Mouse (Mus musculus) skeletal muscle tissue, adult 2 months (tissue): ENCODE results near the gene Rwdd2a.
"Not testable (repeated sequence)": the region's sequence is repeated elsewhere in the genome, so short reads cannot be mapped to it uniquely, and the experiment has no call there.

Experiments used
- DNase-seq: peaks from one replicate; pipeline ENCODE4 v3.0.0-alpha.2; 2012; ENCODE audit warnings: low read depth, low spot score

Rwdd2a gene

DNA sequence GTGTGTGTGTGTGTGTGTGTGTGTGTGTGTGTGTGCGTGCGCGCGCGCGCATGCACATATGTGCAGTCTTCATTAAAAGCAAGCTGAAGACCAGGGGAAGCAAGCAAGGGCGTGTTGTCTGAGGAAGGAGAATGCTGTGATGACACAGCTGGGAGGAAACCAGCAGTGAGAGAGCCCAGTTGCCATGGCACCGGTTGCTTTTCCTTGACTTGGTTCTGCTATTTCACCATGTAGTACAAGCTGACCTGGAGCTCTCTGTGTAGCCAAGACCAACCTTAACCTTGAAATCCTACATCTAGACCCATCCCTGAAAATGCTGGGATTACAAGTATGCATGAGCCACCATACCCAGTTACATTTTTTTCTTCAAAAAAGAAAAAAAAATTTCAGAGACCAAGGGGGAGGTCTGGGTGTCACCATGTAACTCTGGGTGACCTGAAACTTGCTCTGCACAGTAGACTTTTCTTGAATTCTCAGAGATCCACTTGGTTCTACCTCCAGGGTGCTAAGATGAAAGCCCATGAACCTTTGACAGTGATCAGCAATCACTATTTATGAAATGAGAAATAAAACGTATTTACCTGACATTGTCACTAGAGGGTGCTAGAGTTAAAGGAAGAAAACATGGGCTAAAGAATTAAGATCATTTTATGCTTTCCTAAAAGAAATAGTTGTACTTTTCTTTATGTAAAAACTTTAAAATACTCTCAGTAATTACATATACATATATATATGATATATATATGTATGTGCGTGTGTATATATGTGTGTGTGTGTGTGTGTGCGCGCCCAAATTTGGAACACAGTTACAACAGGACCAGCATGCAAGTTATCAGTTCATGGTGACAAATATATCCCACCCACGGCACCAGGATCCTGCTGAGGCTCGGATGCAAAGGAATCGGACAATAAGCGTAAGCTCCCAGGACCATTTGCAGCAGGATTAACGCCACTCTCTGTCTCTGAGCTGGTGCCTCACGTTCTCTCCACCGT lies 21.2 kb downstream of the Rwdd2a start:
- DNase-seq = no peak

GRCm38 (mm10) chr9:86594357-86594767 lies 22.6 kb downstream of the Rwdd2a start:
- DNase-seq = not testable (repeated sequence)

DNA sequence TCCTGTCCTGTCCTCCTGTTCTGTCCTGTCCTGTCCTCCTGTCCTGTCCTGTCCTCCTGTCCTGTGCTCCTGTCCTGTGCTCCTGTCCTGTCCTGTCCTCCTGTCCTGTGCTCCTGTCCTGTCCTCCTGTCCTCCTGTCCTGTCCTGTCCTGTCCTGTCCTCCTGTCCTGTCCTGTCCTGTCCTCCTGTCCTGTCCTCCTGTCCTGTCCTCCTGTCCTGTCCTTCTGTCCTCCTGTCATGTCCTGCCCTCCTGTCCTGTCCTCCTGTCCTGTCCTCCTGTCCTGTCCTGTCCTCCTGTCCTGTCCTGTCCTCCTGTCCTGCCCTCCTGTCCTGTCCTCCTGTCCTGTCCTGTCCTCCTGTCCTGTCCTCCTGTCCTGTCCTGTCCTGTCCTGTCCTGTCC lies 25.2 kb downstream of the Rwdd2a start:
- DNase-seq = not testable (repeated sequence)

DNA sequence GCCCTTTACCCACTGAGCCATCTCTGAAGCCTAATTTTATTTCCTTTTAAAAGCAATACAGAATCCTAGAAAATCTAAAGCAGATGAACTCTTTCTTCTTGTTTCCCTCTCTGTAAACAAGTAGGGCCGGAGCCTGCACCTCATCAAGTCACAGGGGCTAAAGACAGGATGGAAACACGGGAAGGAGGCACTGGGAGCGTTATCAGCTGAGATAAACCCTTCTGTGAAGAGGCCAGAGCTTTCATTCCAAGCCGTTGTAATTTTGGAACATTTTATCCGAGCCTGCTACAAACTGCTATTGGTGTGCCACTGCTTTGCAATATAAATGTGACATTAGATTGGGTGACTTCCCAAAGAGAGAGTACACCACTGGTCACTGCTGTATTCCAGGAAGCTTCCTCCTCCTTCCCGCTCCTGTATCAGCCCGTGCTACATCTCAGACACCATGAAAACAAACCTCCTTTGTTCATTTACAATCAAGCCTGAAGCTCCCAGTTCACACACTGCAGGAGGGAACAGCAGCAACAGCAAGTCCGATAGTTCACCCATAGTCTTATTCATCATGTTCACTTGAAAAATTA lies 28.0 kb downstream of the Rwdd2a start:
- no peak for DNase-seq

DNA sequence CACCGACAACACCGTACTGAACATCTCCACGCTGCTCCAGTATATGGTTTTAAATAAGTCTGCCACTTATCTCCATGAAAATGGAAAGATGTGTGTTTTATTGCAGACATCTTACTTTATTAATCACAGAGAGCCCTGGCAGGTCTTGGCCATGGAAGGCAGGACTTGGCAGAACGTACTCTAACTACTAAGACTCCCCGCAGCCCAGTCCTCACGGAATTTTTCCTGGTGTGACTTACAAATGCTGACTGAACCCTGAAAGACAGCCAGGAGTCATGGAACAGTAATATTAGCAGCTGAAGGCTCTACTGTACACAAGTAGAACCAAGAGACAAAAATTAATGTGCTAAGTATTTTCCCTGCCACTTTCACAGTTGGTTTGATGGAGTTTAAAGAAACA lies 34.0 kb downstream of the Rwdd2a start:
- DNase-seq = no peak

DNA sequence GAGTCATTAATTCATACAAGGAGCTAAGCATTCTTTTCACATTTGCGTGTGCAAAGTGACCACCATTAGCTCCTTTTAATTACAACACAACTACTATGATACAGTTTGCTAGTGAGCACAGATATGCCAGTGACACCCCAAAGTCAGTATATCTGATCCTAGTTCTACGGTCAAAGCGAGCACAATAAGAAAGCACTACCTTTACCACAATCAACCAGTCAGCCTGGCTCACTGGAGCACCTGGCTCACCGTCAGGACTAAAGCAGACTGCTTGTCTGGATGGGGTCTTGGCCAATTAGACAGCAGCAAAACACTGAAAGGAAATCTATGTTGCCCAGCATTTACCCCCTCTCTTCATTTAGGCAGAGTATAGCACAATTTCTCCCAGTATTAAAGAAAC lies 40.3 kb downstream of the Rwdd2a start:
- DNase-seq = no peak

- no peak for DNase-seq
Measured at GRCm38 (mm10) chr9:86615765-86616164, 44.0 kb downstream of the Rwdd2a start.

- DNase-seq = no peak
Measured at GRCm38 (mm10) chr9:86617837-86618492, 46.2 kb downstream of the Rwdd2a start.

- DNase-seq = no peak
Measured at GRCm38 (mm10) chr9:86619341-86620139, 47.7 kb downstream of the Rwdd2a start.

GRCm38 (mm10) chr9:86622062-86622461 lies 50.3 kb downstream of the Rwdd2a start:
- no peak for DNase-seq

- no peak for DNase-seq
Measured at GRCm38 (mm10) chr9:86624039-86624438, 52.2 kb downstream of the Rwdd2a start.
